Mouse (Mus musculus) right cerebral cortex, postnatal 10 days (tissue): ENCODE data around the gene Gm3336.

Source experiments
- DNase-seq, 2 experiments: peaks; one replicate each; pipeline ENCODE4 v3.0.0; 2021; ENCODE audit warnings: low spot score in 2 of 2

The Gm3336 gene

DNA sequence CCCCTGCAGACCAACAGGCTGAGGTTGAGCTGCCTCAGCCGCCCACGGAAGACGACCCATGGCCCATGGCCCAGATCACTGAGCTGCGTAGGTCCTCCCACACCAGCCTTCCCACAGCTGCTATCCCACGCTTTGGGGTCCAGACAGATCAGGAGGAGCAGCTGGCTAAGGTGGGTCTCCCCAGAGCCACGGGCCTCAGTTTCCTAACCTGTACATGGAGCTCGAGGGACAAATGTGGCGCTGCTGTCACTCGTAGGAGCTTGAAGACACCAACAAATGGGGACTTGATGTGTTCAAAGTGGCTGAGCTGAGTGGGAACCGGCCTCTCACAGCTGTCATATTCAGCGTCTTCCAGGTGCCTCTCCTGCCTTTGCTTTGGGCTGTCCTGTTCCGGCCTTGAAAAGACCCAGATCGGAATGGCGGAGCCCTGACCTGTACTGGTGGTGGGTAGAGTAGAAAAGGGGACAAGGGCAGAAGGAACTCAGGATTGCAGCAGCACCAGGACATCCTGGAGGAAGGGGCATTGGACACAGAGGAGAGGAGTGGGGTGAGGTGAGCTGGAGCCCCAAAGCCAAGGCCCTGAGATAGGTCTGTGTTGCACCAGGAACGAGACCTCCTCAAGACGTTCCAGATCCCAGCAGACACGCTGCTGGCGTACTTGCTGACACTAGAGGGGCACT lies 29.0 kb downstream of the Gm3336 start:
- peak in 1 of 2 experiments; percentile 20 for DNase-seq

- peak in 1 of 2 experiments; percentile 18 for DNase-seq
Observed at GRCm38 (mm10) chr8:70748246-70749096, 30.1 kb downstream of the Gm3336 start.

DNA sequence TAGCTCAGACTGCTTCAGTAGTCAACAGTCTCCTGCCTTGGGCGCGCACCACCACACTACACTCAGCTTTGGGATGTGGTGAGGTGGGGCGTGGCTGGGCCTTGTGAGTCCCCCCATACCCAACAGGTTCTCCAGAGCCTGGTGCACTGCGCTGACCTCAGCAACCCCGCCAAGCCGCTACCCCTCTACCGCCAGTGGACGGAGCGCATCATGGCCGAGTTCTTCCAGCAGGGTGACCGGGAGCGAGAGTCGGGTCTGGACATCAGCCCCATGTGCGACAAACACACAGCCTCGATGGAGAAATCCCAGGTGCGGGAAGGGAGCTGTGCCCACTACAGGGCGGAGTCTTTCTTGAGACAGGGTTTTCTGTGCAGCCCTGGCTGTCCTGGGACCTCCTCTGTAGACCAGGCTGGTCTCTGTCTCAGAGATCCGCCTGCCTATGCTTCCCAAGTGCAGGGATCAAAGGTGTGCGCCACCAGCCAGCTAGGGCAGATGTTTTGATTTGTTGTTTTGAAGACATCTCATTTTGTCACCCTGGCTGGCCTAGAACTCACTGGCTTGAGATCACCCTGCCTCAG lies 30.8 kb downstream of the Gm3336 start:
- peak in 1 of 2 experiments; percentile 30 for DNase-seq

DNA sequence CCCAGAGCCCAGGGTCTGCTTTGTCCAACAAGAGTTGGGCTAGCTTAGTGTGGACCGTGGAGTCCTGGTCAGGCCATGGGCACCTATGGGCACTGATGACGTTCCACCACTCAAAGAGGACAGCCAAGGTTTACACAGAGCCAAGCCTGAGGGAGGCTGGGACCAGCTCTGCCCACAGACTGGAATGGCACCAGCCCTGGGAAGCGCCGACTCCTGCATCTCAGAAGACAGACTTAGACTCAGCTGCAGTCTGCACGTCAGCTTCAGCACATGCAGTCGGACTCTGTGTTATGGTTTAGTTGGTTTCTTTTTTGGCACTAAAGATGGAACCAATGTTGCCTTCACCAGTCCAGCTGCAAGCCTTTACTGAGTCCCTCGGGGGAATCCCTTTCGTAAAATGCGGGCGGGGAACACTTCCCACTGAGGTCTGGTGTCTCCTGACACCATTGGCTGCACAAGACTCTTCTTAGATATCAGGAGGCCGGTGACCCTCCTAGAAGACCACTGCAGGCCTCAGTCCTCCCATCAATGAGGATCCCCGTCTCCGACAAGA lies 31.9 kb downstream of the Gm3336 start:
- DNase-seq: peak; percentile 28 to 47

GRCm38 (mm10) chr8:70752000-70752764 lies 33.8 kb downstream of the Gm3336 start:
- DNase-seq: peak; percentile 69 to 81

- peak; percentile 89 for DNase-seq
Observed at GRCm38 (mm10) chr8:70753151-70753550, 34.8 kb downstream of the Gm3336 start.

DNA sequence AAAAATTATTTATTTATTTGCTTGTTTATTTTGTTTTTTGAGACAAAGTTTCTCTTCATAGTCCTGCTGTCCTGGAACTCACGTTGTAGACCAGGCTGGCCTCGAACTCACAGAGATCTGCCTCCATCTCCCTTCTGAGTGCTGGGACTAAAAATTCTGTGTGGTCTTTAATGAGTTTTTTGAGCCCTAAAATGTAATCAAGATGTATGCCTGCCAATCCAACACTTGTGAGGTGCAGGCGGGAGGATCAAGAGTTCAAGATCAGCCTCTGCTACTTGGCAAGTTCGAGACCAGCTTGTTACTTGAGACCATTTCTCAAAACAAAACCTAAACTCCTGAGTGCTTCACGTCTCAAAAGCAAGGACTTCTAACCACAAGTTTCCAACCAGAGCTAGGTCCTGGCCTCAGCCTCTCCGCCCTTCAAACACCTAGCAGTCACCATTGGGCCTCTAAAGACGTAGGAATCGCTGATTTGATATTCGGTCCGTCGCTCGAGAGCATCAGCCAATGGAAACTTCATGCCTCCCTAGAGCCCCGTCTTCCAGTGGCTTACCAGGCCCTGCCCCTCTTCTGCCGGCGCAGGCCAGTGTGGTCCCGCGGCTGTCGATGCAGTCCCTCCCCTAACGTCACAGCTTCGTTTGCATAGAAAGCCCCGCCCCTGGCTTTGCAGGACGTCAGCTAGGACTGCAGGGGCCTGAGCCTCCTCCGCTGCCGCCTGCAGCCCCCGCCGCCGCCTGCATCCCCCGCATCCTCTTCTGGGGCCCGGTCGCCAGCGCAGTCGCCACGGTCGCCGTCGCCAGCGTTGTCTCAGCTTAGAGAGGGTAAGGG lies 35.9 kb downstream of the Gm3336 start, which contains the start of gene Rab3a:
Rab3a (plus strand) TSS at position 637 of the 828 bp plus-strand sequence.
- peak; percentile 98 to 99 for DNase-seq

- DNase-seq: peak; percentile 90
Observed at GRCm38 (mm10) chr8:70754871-70755660, 36.7 kb downstream of the Gm3336 start.

DNA sequence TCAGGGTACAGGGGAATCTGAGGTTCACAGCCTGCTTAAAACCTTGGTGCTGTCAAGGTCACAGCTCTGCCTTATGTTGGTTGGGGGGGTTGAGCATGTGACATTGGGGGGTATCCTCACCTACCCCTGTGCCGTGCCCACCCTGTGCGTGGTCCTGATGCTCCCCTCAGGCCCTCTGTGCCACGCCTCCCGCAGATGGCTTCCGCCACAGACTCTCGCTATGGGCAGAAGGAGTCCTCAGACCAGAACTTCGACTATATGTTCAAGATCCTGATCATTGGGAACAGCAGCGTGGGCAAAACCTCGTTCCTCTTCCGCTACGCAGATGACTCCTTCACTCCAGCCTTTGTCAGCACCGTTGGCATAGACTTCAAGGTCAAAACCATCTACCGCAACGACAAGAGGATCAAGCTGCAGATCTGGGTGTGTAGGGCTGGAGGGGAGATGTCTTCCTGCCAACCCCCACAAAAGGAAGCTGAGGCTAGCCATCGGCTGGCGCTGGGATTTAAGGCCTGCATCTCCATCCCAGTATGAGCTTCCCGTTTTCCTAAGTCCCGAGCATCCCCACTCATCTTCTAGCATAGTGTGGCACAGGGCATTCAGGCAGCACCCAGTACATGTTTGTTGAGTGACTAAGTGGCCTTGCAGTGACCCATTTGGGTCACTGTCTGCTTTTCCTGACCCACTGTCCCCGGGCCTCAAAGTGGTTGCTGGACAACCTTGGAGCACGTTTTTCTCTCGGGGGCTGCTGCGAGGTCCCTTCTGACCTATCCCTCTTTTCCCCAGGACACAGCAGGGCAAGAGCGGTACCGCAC lies 37.5 kb downstream of the Gm3336 start:
- DNase-seq: peak; percentile 44 to 50

DNA sequence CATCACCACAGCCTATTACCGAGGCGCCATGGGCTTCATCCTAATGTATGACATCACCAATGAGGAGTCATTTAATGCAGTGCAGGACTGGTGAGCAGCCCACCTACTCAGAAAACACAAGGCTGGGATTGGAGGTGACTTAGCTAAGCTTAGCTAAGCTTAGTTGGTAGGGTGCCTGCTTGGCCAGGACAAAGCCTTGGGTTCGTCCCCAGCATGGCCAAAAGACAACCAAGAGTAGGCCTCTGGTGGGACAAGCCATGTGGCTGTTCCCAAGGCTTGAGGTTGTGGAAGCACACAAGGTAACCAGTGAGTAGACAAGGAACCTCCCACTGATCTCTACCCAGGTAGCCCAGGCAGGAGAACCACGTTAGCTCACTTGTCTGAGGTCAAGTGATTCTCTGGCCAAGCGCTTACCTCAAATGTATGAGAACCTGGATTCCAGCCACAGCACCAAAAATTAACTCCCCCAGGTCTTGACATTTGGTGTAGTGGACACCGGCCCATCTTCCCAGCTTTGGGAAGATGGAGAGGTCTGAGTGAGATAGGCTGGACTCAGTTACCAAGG lies 38.2 kb downstream of the Gm3336 start:
- DNase-seq: peak in 1 of 2 experiments; percentile 31

DNA sequence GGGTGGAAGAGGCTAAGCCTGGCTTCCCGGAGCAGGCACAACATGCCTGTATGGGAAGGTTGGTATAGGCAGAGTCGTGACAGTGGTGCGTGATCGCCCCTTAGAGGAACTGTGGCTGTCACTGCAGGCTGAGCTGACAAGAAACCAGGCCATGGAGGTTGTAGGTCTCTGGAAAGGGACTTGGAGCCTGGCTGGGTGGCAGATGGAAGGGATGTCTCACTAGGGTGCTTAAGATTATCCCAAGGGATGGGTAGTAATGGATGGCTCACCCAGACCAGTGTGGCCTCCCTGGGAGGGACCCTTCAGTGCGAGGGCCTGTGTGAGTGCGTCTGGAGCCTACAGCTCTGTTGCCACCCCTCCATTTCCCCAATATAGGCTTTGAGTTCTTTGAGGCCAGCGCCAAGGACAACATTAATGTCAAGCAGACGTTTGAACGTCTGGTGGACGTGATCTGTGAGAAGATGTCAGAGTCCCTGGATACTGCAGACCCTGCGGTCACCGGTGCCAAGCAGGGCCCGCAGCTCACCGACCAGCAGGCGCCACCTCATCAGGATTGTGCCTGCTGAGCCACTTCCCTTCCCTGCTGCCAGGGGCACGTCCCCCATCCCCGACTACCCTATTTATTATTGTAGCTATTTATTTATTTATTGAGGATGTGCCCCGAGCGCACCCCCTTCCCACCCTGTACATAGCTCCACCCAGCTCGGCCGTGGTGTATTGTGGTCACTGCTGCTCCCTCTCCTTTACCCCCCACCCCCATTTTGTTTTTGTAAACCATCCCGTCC lies 39.4 kb downstream of the Gm3336 start:
- DNase-seq: peak; percentile 64 to 70

DNA sequence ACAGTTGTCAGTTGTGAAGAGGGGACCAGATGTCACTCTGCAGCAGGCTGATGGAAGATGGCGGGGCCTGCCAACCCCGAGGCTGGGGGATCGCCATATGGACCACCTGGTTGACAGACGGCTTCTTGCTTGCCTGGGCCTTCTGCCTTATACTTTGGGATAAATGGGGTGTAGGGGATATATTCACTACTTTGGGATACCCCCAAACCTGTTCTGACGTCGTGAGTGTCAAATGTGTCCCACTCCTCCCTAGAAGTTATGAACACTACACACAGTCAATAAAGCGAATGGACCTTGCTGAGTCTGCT lies 39.9 kb downstream of the Gm3336 start:
- DNase-seq: peak; percentile 49 to 56

DNA sequence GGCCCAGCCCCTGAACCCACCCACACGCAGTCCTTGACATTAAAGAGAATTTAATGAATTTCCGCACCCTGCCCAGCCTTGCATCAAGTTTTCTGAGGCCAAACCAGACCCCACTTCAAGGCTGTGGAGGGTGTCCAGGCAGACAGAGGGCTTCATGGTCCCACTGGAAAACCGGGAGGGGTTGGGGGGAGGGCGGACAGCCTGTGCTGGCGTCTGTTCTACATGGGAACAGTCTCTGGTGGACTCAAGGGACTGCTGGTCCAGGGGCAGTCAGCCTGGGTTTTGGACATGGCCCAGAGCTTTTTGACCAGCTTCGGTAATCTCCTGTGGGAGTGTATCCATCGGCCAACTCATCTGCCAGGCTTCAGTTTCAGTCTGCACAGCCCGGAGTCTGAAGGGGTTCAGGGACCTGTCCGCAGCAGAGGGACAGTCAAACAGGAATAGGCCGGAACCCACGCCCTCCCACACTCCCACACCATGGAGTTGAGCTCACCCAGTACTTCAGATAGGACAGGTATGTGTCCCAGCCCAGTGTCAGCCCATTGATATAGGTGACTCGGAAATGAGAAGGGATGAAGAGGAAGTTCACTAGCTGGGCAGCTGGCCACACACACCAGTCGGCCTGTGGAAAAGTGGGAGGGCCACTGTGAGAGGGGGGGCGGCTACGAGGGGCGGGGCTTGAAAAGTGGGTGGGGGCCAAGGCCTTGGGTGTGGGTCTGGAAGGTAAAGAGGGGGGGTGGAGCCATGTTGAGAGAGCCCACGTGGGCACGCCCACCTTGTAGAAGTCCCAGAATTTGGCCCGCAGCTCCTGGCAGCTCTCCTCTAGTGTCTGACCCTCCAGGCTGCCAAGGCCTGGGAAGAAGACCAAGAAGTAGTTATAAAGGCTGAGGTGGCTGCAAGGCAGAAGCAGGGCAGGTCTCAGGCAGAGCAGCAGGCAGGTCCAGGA lies 40.5 kb downstream of the Gm3336 start:
- peak; percentile 61 to 67 for DNase-seq

DNA sequence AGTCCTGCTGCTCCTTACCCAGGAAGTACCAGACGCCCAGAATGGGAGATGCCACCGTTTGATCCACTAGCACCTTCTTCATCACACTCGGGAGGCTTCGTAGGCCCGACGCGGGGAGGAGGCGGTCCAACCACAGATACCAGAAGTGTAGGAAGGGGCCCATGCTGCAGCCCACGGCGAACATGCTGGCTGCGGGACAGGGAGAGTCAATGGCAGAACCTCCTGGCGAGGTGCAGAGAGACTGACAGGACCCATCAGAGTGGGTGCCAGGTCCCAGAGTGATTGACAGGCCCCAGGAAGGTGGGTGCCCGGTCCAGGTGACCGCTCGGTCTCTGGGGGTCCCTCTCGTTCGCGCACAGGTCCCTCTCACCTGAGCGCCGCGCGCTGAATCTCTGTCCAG lies 42.0 kb downstream of the Gm3336 start:
- DNase-seq: peak in 1 of 2 experiments; percentile 75

- DNase-seq: peak; percentile 99
Observed at GRCm38 (mm10) chr8:70760775-70761406, 42.5 kb downstream of the Gm3336 start, which contains the start of gene Mpv17l2. Gene Mpv17l2 (minus strand): TSS chr8:70760946.

- DNase-seq: no peak
Observed at GRCm38 (mm10) chr8:70762118-70762517, 43.8 kb downstream of the Gm3336 start.
